Mouse (Mus musculus) midbrain, embryonic 13.5 days (tissue): ENCODE measurements at regions not wholly inside any gene's neighbourhood (a gene's known extent, or its start where the extent isn't known, plus 50 kb on each side); places are given as distances from the start of the nearest gene placed in this dataset.
A peak's percentile ranks its signal among the peaks of the same experiment; 100 is the strongest.

Source experiments
- ATAC-seq: fragments of 200-750 bp; cut with Nextera tagmentation; 2 replicates; pipeline ENCODE4 v1.8.0; 2017; ENCODE audit warnings: mild to moderate bottlenecking, moderate TSS enrichment, moderate library complexity
- H3K27ac ChIP-seq: fragments of 300-500 bp; sonication (generic); 2 replicates; pipeline ENCODE4 v1.5.1; 2015; ENCODE audit warnings: inconsistent platforms, mild to moderate bottlenecking, moderate library complexity
- H3K27me3 ChIP-seq: fragments of 300-500 bp; sonication (generic); 2 replicates; pipeline ENCODE4 v1.6.1; 2015; ENCODE audit warnings: mild to moderate bottlenecking, inconsistent platforms
- H3K36me3 ChIP-seq: fragments of 300-500 bp; sonication (generic); 2 replicates; pipeline ENCODE4 v1.6.1; 2015; ENCODE audit warnings: mild to moderate bottlenecking, inconsistent platforms
- H3K4me1 ChIP-seq: fragments of 300-500 bp; sonication (generic); replicated peaks from 2 replicates; pipeline ENCODE4 v1.6.1; 2015; ENCODE audit warnings: inconsistent platforms
- H3K4me2 ChIP-seq: fragments of 300-500 bp; sonication (generic); replicated peaks from 2 replicates; pipeline ENCODE4 v1.6.1; 2015; ENCODE audit warnings: moderate library complexity, mild to moderate bottlenecking, inconsistent platforms
- H3K4me3 ChIP-seq: fragments of 300-500 bp; sonication (generic); replicated peaks from 2 replicates; pipeline ENCODE4 v1.5.1; 2015; ENCODE audit warnings: mild to moderate bottlenecking, inconsistent platforms
- H3K9ac ChIP-seq: fragments of 300-500 bp; sonication (generic); replicated peaks from 2 replicates; pipeline ENCODE4 v1.6.1; 2015; ENCODE audit warnings: mild to moderate bottlenecking, inconsistent platforms
- H3K9me3 ChIP-seq: fragments of 300-500 bp; sonication (generic); 2 replicates; pipeline ENCODE4 v1.6.1; 2016; ENCODE audit warnings: mild to moderate bottlenecking, inconsistent platforms
- WGBS: fragments of 180-500 bp; shearing (Covaris S2); methylation state at CpG from one replicate; pipeline ENCODE4 v1.1.7; 2015; 5-methylcytosine and 5-hydroxymethylcytosine counted together

DNA sequence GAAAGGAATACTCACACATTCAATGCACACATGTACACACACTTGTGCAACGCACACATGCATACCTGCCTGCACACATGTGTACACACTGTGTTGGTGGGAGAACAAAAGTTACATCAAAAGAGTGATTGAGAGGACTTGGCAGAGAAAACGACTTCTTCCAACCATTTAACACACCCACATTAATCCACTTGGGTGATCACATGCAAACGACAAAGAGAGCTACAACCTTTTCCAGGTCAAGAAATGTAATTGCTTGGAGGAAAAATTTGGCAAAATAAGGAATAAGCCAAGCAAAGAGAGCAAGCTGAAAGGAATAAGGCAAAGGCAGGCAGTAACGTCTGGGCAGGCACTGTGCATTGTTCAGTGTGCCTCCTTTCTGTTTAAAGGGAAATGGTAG lies 67.3 kb downstream of the C1d start:
- H3K27ac ChIP-seq, result no peak overlapping the region
- H3K9me3 ChIP-seq, result no peaks in the 10 kb centered on the region
- peaks cover 28% of the 10 kb centered on the region for H3K4me1 ChIP-seq
- no peak overlapping the region for H3K9ac ChIP-seq
- H3K36me3 ChIP-seq, result no peaks in the 10 kb centered on the region
- H3K4me3 ChIP-seq, result no peak overlapping the region
- H3K27me3 ChIP-seq, result peaks cover 29% of the 10 kb centered on the region
- no peak for ATAC-seq
- no peak overlapping the region for H3K4me2 ChIP-seq
- 22% methylated on average over 4 of the region's 4 CpGs for WGBS

DNA sequence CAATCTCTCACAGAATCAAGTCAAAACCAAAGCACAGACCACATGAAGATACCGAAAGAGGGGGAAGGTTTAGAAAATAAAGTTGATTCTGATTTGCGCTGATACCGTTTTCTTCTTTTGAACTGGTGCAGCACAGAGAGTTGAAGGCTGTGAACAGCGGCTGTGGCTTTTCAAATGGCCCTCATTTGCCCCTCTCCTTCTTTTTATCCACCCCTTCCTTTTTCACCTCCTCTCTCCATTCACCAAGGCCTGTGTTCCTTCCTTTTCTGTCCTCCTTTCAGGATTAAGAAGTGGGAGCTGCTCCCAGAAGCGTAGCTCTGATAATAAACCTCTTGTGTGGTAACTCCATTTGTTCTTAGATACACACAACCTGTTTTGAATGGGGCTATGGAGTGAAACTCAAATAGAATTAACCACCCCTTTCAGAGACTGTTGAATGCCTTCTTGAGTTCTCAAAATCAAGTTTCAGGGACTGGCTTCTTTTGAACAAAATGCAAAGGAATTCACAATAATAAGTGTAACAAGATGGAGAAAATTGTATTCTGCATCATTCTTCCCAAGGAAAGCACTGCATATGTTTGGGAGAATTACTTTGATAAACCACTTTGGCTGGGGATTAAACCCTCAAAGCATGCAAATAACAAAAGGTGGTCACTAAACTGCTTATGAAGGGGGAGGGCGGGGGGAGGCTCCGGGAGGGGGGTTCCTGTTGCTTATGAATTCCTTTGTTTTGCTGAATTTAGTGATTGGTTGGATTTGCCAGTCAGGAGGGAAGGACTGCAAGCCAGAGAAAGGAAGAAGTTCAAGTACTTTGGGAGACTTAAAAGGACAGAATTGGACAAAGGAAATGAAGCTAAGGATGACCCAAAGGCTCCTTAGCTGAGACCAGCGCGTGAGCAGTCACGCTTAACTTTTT lies 68.6 kb downstream of the C1d start:
- H3K4me3 ChIP-seq, result no peak overlapping the region
- H3K27me3 ChIP-seq, result peaks cover 31% of the 10 kb centered on the region
- H3K4me2 ChIP-seq, result no peak overlapping the region; the same call in 1 of the 2 replicates
- no peaks in the 10 kb centered on the region for H3K36me3 ChIP-seq
- H3K27ac ChIP-seq, result peak overlapping the region; percentile 42; the same call in 1 of the 2 replicates
- H3K9ac ChIP-seq, result no peak overlapping the region
- WGBS, result 6% methylated on average over 10 of the region's 10 CpGs
- ATAC-seq, result peak; percentile 84
- no peaks in the 10 kb centered on the region for H3K9me3 ChIP-seq
- H3K4me1 ChIP-seq, result peaks cover 28% of the 10 kb centered on the region

DNA sequence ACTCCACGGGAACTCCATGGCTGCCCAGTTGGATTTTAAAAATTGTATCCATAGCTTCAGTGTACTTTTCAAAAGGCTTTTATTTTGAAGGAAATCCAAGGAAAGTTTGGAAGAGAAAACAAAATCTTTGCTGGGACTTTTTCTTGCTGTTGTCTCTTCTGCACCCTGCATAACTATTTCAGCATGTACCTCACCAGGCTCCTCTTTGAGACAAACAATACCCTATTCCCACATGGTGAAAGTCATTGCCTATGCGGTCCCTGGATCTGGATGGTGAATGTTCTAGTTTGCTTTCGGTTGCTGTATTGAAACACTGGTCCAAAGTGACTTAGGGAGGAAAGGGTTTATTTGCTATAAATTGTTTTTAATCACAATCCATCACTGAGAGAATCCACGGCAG lies 69.3 kb downstream of the C1d start:
- Histone ChIP-seq H3K9ac (no peak overlapping the region), H3K4me2 (no peak overlapping the region; the same call in 1 of the 2 replicates), H3K4me1 (peaks cover 28% of the 10 kb centered on the region), H3K36me3 (no peaks in the 10 kb centered on the region), H3K9me3 (no peaks in the 10 kb centered on the region), H3K4me3 (no peak overlapping the region), H3K27me3 (peaks cover 27% of the 10 kb centered on the region), H3K27ac (peak overlapping the region; percentile 42; the same call in 1 of the 2 replicates)
- WGBS, result 16% methylated on average over 4 of the region's 4 CpGs
- ATAC-seq, result peak; percentile 47; the same call in 1 of the 2 replicates

DNA sequence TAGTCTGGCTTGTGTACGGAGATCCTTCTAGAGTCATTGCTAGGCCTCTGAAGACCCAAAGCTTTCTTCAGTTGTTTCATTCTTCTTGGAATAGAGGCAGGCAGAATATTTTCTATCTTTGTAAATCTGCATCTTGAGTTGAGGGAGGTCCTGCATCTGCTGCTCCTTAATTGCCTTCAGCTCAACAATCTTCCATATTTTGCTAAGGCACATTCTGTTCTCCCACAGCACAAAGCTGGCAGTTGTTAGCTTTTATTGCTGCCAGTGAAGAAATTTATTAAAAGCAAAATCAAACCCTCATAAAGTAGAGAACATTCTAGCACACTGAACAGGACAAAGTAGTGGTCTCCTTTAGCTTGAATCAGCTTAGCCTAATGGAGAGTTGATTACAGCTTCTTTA lies 94.1 kb downstream of the C1d start:
- Histone ChIP-seq H3K27ac (no peak overlapping the region), H3K4me2 (no peak overlapping the region), H3K4me3 (no peak overlapping the region), H3K9ac (no peak overlapping the region), H3K4me1 (peaks cover 17% of the 10 kb centered on the region), H3K27me3 (no peaks in the 10 kb centered on the region), H3K36me3 (no peaks in the 10 kb centered on the region), H3K9me3 (no peaks in the 10 kb centered on the region)
- WGBS, result 93% methylated on average over 1 of the region's 1 CpGs
- ATAC-seq, result no peak

DNA sequence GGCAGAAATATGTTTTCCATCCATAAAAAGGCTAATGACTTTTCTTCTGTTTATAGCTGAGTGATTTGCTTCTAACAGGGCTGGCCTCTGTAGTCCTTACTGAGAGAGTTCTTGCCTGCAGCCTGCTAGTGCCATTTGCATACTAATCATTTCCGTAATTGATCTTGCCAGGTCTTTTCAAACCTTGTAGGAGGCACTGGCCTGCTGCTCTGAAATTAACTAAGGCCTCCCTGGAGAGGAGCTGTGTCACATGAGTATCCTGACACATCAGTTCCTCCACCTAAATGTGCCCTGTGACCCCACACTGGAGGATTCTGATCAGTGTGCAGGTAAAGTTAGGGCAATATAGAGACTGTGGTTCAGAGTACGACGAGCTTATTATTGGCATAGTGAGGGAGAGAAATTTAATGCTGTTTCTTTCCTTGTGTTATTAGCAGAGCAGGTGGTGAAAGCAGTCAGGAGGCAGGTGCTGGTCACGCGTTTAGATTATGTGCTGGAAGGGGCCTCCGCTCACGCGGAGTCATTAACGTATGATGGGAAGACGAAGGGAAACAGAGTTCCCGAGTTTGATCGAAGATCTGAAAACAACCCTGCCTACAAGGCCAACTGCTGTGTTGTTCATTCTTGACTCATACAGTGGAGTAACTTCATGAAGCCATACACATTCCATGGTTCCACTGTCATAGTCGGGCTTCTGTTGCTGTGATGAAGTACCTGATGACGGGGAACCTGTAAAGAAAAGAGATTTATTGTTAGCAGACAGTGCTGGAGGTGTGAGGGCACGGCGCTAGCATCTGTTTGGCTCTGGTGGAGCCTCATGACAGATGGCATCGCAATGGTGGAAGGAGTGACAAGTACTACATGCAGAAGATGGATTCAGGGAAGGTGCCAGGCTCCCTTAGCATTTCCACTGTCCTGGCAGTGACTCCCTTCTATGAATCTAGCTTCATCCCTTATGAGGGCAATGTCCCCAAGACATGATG lies 95.1 kb downstream of the C1d start:
- peak; percentile 90 for ATAC-seq
- Histone ChIP-seq H3K4me1 (peaks cover 17% of the 10 kb centered on the region), H3K36me3 (no peaks in the 10 kb centered on the region), H3K9me3 (no peaks in the 10 kb centered on the region), H3K27ac (no peak overlapping the region; the same call in 1 of the 2 replicates), H3K27me3 (no peaks in the 10 kb centered on the region), H3K4me2 (no peak overlapping the region), H3K9ac (no peak overlapping the region), H3K4me3 (no peak overlapping the region)
- WGBS, result 67% methylated on average over 17 of the region's 17 CpGs

DNA sequence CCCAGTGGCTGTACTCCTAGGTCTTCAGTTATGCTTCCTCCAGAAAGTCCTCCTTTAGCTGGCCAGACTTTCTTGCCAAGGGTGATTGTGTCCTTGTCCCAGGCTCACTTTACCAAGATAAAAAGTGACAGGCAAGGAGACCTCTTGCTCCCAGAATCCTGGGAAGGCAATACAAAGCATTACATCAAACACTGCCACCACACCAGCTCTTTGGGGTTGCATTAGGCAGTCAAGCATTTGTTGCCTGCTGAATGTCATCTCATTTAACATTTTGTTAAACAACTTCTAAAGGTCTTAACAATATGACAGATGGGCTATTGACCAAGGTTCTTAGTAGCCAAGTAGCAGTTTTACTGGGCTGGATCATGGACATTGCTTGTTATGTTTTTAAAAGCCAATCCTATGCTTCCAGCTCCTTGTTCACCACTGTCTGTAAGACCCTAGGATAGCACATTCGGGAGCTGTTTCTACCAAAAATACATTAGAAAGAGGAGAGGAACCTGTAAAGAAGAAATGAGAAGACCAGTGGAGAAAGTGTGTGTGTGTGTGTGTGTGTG lies 102.4 kb downstream of the C1d start:
- H3K36me3 ChIP-seq, result no peaks in the 10 kb centered on the region
- WGBS, result 54% methylated on average over 1 of the region's 1 CpGs
- H3K4me1 ChIP-seq, result peaks cover 6% of the 10 kb centered on the region; the same call in 1 of the 2 replicates
- H3K27ac ChIP-seq, result no peak overlapping the region
- no peaks in the 10 kb centered on the region for H3K9me3 ChIP-seq
- ATAC-seq, result no peak
- H3K4me2 ChIP-seq, result no peak overlapping the region
- no peaks in the 10 kb centered on the region for H3K27me3 ChIP-seq
- H3K9ac ChIP-seq, result no peak overlapping the region
- no peak overlapping the region for H3K4me3 ChIP-seq

DNA sequence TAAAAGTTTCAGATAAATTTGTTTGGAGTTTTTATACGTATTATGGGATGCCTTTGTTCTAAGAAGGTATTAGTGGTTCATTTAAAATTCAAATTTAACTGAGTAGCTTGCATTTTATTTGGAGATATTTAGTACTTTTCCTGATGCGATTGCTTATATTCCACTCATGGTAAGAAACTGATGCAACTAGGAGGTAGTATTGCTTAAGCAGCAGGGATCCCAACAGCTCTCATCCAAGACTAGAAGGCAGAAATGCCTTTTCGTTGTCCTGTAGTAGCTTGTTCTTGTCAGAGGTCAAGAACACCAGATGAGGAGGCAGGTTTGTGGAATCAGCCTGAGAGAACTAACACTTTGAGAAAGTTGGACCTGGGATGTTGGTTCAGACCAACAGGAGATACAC lies 120.5 kb downstream of the C1d start:
- Histone ChIP-seq H3K9me3 (no peaks in the 10 kb centered on the region), H3K4me1 (no peaks in the 10 kb centered on the region), H3K4me2 (no peak overlapping the region), H3K9ac (no peak overlapping the region), H3K27me3 (no peaks in the 10 kb centered on the region), H3K27ac (no peak overlapping the region), H3K36me3 (no peaks in the 10 kb centered on the region), H3K4me3 (no peak overlapping the region)
- ATAC-seq, result no peak
- 85% methylated on average over 3 of the region's 3 CpGs for WGBS

DNA sequence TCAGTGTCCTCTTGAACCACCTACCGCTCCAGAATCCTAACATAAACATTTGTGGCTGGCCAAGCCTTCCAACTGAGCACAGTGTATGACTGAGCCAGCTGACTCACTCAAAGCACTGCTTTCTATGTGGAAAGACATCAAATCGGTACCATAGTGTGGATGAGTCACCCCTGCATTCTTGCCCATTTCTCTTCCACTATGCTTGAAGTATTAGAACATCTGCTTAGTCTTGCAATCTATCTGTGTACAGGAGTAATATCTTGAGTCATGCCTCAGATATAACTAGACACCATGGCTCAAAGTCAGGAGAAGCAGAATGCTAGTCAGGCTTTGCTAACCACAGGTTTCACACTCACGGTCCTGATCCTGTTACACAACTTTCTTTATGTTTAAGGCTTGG lies 129.4 kb downstream of the C1d start:
- no peak overlapping the region for H3K9ac ChIP-seq
- no peaks in the 10 kb centered on the region for H3K36me3 ChIP-seq
- no peaks in the 10 kb centered on the region for H3K9me3 ChIP-seq
- H3K4me2 ChIP-seq, result no peak overlapping the region
- no peaks in the 10 kb centered on the region for H3K27me3 ChIP-seq
- no peak for ATAC-seq
- no peaks in the 10 kb centered on the region for H3K4me1 ChIP-seq
- no peak overlapping the region for H3K4me3 ChIP-seq
- no peak overlapping the region for H3K27ac ChIP-seq
- WGBS, result 87% methylated on average over 3 of the region's 3 CpGs

DNA sequence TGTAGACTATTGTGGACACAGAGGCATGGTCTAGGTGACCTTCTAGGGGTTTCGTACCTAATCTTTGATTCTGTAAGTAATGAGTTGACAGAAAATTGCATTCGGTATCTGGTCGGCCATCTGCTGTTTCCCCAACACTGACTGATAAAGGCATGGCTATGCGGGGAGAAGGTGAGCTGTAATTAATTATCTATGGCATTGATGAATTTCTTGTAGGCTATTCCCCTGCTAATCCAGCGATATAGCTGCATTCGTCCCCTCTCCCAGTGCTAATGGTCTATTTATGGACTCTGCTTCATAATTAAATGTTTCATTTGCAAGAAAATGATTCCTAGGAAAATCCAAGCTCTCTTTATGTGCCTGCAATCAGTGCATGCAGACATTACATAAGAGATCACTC lies 136.5 kb downstream of the C1d start:
- Histone ChIP-seq H3K4me3 (no peak overlapping the region), H3K9me3 (no peaks in the 10 kb centered on the region), H3K4me2 (no peak overlapping the region), H3K27me3 (no peaks in the 10 kb centered on the region), H3K9ac (no peak overlapping the region), H3K36me3 (no peaks in the 10 kb centered on the region), H3K27ac (no peak overlapping the region), H3K4me1 (0 out of 2 replicates have a peak, but pooled peaks cover 4% of the 10 kb centered on the region)
- 62% methylated on average over 6 of the region's 6 CpGs for WGBS
- ATAC-seq, result 0 out of 2 replicates have a peak, but pooled peaks have one; percentile 56

DNA sequence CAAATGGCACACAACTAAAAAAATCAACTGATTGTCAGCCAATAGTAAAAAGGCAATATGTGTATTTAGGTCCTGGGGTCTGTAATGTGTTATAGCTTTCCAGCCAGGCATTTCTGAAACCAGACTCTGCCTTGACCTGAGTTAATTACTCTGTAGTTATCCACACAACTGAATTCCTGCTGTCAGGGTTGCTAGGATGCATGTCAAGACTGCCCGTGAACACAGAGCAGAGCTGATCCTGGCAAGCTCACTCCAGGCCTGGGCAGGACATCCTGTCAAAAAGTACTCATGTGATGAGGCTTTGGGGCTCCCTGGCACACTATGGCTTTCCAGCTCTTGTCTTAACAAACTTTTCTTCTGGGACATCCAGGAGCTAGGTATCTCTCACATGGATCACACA lies 157.2 kb downstream of the C1d start:
- no peak overlapping the region for H3K4me3 ChIP-seq
- H3K9ac ChIP-seq, result no peak overlapping the region
- 0% methylated on average over 1 of the region's 1 CpGs for WGBS
- H3K27me3 ChIP-seq, result no peaks in the 10 kb centered on the region
- H3K27ac ChIP-seq, result no peak overlapping the region
- 0 out of 2 replicates have a peak, but pooled peaks cover 3% of the 10 kb centered on the region for H3K4me1 ChIP-seq
- no peaks in the 10 kb centered on the region for H3K36me3 ChIP-seq
- peak; percentile 73 for ATAC-seq
- H3K4me2 ChIP-seq, result no peak overlapping the region
- H3K9me3 ChIP-seq, result no peaks in the 10 kb centered on the region

DNA sequence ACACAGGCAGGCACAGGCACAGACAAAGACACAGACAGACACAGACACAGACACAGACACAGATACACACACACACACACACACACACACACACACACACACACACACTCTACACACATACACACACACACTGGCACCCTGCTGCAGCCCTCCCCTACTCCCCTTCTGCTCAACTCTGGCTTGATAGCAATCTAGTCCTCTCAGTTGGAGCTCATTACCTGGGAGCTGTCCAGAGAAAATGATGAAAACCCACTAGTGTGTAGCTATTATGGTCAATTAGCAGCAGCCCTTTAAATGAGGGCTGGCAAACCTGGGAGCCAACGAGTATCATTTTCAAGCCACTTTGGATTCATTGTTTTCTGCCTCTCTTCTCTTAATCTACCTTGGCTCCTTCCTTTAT lies 157.8 kb downstream of the C1d start:
- Histone ChIP-seq H3K4me1 (0 out of 2 replicates have a peak, but pooled peaks cover 3% of the 10 kb centered on the region), H3K27ac (no peak overlapping the region)

More for the DNA sequence above, 157.8 kb downstream of the C1d start:
- Histone ChIP-seq H3K9me3 (no peaks in the 10 kb centered on the region), H3K4me2 (no peak overlapping the region), H3K27me3 (no peaks in the 10 kb centered on the region), H3K9ac (no peak overlapping the region), H3K36me3 (no peaks in the 10 kb centered on the region), H3K4me3 (no peak overlapping the region)
- 46% methylated on average over 1 of the region's 1 CpGs for WGBS
- 0 out of 2 replicates have a peak, but pooled peaks have one; percentile 50 for ATAC-seq
